Mouse (Mus musculus) hindbrain, embryonic 12.5 days (tissue): ENCODE results near the gene Mtmr14. TPM values are rescaled to one million over a fixed set of nuclear protein-coding genes. Genes with fewer than 3 reads are reported as not detected.

ENCODE experiments used
- ATAC-seq: fragments of 200-750 bp; cut with Nextera tagmentation; 2 replicates; pipeline ENCODE4 v1.8.0; 2017; ENCODE audit warnings: moderate TSS enrichment; ENCODE audit not compliant: low FRiP score
- H3K27ac ChIP-seq: fragments of 300-500 bp; sonication (generic); 2 replicates; pipeline ENCODE4 v1.5.1; 2016; ENCODE audit warnings: mild to moderate bottlenecking
- H3K27me3 ChIP-seq: fragments of 300-500 bp; sonication (generic); 2 replicates; pipeline ENCODE4 v1.6.1; 2016; ENCODE audit warnings: mild to moderate bottlenecking
- H3K36me3 ChIP-seq: fragments of 300-500 bp; sonication (generic); 2 replicates; pipeline ENCODE4 v1.6.1; 2016; ENCODE audit warnings: mild to moderate bottlenecking
- H3K4me1 ChIP-seq: fragments of 300-500 bp; sonication (generic); 2 replicates; pipeline ENCODE4 v1.6.1; 2016
- H3K4me2 ChIP-seq: fragments of 300-500 bp; sonication (generic); replicated peaks from 2 replicates; pipeline ENCODE4 v1.6.1; 2016; ENCODE audit warnings: mild to moderate bottlenecking
- H3K4me3 ChIP-seq: fragments of 300-500 bp; sonication (generic); 2 replicates; pipeline ENCODE4 v1.5.1; 2016; ENCODE audit warnings: mild to moderate bottlenecking
- H3K9ac ChIP-seq: fragments of 300-500 bp; sonication (generic); 2 replicates; pipeline ENCODE4 v1.6.1; 2016; ENCODE audit warnings: mild to moderate bottlenecking, moderate library complexity
- H3K9me3 ChIP-seq: fragments of 300-500 bp; sonication (generic); replicated peaks from 2 replicates; pipeline ENCODE4 v1.6.1; 2016; ENCODE audit warnings: mild to moderate bottlenecking
- WGBS: fragments of 180-500 bp; shearing (Covaris S2); methylation state at CpG from one replicate; pipeline ENCODE4 v1.1.7; 2016; 5-methylcytosine and 5-hydroxymethylcytosine counted together
- polyA plus RNA-seq: library from polyadenylated mRNA; unstranded; fragments of >200 nt; fragmentation: Nextera tagmentation; extraction: Ambion mirVana; gene quantifications from 2 replicates; pipeline ENCODE4 v1.2.1, GENCODE M21; 2016

Mtmr14 gene
- polyA plus RNA-seq, 1 experiment from 2014 or later = 43.8 TPM

- Histone ChIP-seq H3K36me3 (peaks cover 7% of the 10 kb centered on the region; the same call in 1 of the 2 replicates), H3K27ac (no peak overlapping the region), H3K9me3 (no peaks in the 10 kb centered on the region), H3K9ac (no peak overlapping the region), H3K4me3 (peak overlapping the region; percentile 31), H3K4me2 (peak overlapping the region; percentile 61), H3K27me3 (peaks cover 51% of the 10 kb centered on the region), H3K4me1 (peaks cover 16% of the 10 kb centered on the region)
- ATAC-seq = peak; percentile 29; the same call in 1 of the 2 replicates
- 0% methylated on average over 22 of the region's 22 CpGs for WGBS
Observed at GRCm38 (mm10) chr6:113282969-113283368, 45.3 kb downstream of the Mtmr14 start.

- 5% methylated on average over 6 of the region's 6 CpGs for WGBS
- 0 out of 2 replicates have a peak, but pooled peaks cover 5% of the 10 kb centered on the region for H3K36me3 ChIP-seq
- peaks cover 16% of the 10 kb centered on the region for H3K4me1 ChIP-seq
- ATAC-seq = no peak
- H3K9ac ChIP-seq = no peak overlapping the region
- H3K4me3 ChIP-seq = no peak overlapping the region
- H3K9me3 ChIP-seq = no peaks in the 10 kb centered on the region
- peak overlapping the region; percentile 61 for H3K4me2 ChIP-seq
- no peak overlapping the region for H3K27ac ChIP-seq
- peaks cover 51% of the 10 kb centered on the region for H3K27me3 ChIP-seq
Observed at GRCm38 (mm10) chr6:113283500-113283899, 45.9 kb downstream of the Mtmr14 start.

- WGBS = 81% methylated on average over 3 of the region's 3 CpGs
- no peak overlapping the region for H3K4me2 ChIP-seq
- peaks cover 51% of the 10 kb centered on the region for H3K27me3 ChIP-seq
- no peak for ATAC-seq
- H3K36me3 ChIP-seq = 0 out of 2 replicates have a peak, but pooled peaks cover 5% of the 10 kb centered on the region
- H3K4me1 ChIP-seq = peaks cover 16% of the 10 kb centered on the region
- H3K9ac ChIP-seq = no peak overlapping the region
- H3K4me3 ChIP-seq = no peak overlapping the region
- H3K9me3 ChIP-seq = no peaks in the 10 kb centered on the region
- H3K27ac ChIP-seq = no peak overlapping the region
Observed at GRCm38 (mm10) chr6:113284931-113285330, 47.3 kb downstream of the Mtmr14 start.

GRCm38 (mm10) chr6:113286316-113286715 is 48.7 kb downstream of the Mtmr14 start:
- Histone ChIP-seq H3K4me2 (no peak overlapping the region), H3K9me3 (no peaks in the 10 kb centered on the region), H3K27ac (no peak overlapping the region), H3K4me3 (no peak overlapping the region), H3K36me3 (no peaks in the 10 kb centered on the region), H3K4me1 (peaks cover 16% of the 10 kb centered on the region), H3K9ac (no peak overlapping the region), H3K27me3 (peaks cover 42% of the 10 kb centered on the region)
- WGBS = 53% methylated on average over 1 of the region's 1 CpGs
- no peak for ATAC-seq

- Histone ChIP-seq H3K27me3 (peaks cover 34% of the 10 kb centered on the region), H3K4me2 (no peak overlapping the region), H3K9me3 (no peaks in the 10 kb centered on the region), H3K27ac (no peak overlapping the region), H3K36me3 (no peaks in the 10 kb centered on the region), H3K4me3 (no peak overlapping the region), H3K4me1 (peaks cover 10% of the 10 kb centered on the region), H3K9ac (no peak overlapping the region)
- 70% methylated on average over 4 of the region's 4 CpGs for WGBS
- no peak for ATAC-seq
Observed at GRCm38 (mm10) chr6:113287236-113287635, 49.6 kb downstream of the Mtmr14 start.

GRCm38 (mm10) chr6:113289346-113289745 is 51.7 kb downstream of the Mtmr14 start:
- H3K4me1 ChIP-seq = no peaks in the 10 kb centered on the region
- ATAC-seq = no peak
- no peak overlapping the region for H3K27ac ChIP-seq
- H3K9ac ChIP-seq = no peak overlapping the region
- 92% methylated on average over 15 of the region's 15 CpGs for WGBS
- no peak overlapping the region for H3K4me3 ChIP-seq
- no peaks in the 10 kb centered on the region for H3K9me3 ChIP-seq
- H3K27me3 ChIP-seq = peaks cover 13% of the 10 kb centered on the region
- no peak overlapping the region for H3K4me2 ChIP-seq
- H3K36me3 ChIP-seq = no peaks in the 10 kb centered on the region

- H3K4me2 ChIP-seq = no peak overlapping the region
- ATAC-seq = no peak
Observed at GRCm38 (mm10) chr6:113290346-113290745, 52.7 kb downstream of the Mtmr14 start.

GRCm38 (mm10) chr6:113292938-113293337 is 55.3 kb downstream of the Mtmr14 start:
- no peaks in the 10 kb centered on the region for H3K27me3 ChIP-seq
- 75% methylated on average over 5 of the region's 5 CpGs for WGBS
- no peak overlapping the region for H3K4me3 ChIP-seq

More at GRCm38 (mm10) chr6:113290346-113290745, 52.7 kb downstream of the Mtmr14 start:
- peaks cover 3% of the 10 kb centered on the region; the same call in 1 of the 2 replicates for H3K27me3 ChIP-seq
- H3K36me3 ChIP-seq = no peaks in the 10 kb centered on the region
- H3K9me3 ChIP-seq = no peaks in the 10 kb centered on the region
- H3K9ac ChIP-seq = no peak overlapping the region
- WGBS = 62% methylated on average over 6 of the region's 6 CpGs
- H3K4me3 ChIP-seq = no peak overlapping the region
- H3K27ac ChIP-seq = no peak overlapping the region
- H3K4me1 ChIP-seq = no peaks in the 10 kb centered on the region

GRCm38 (mm10) chr6:113296046-113296445 is 58.4 kb downstream of the Mtmr14 start:
- H3K4me2 ChIP-seq = no peak overlapping the region
- ATAC-seq = no peak
- H3K9me3 ChIP-seq = no peaks in the 10 kb centered on the region
- H3K4me1 ChIP-seq = no peaks in the 10 kb centered on the region
- no peak overlapping the region for H3K27ac ChIP-seq
- 66% methylated on average over 2 of the region's 2 CpGs for WGBS
- H3K9ac ChIP-seq = no peak overlapping the region
- no peaks in the 10 kb centered on the region for H3K36me3 ChIP-seq
- H3K4me3 ChIP-seq = no peak overlapping the region
- H3K27me3 ChIP-seq = no peaks in the 10 kb centered on the region

More at GRCm38 (mm10) chr6:113292938-113293337, 55.3 kb downstream of the Mtmr14 start:
- Histone ChIP-seq H3K36me3 (no peaks in the 10 kb centered on the region), H3K9ac (no peak overlapping the region), H3K4me2 (no peak overlapping the region), H3K9me3 (no peaks in the 10 kb centered on the region), H3K4me1 (no peaks in the 10 kb centered on the region), H3K27ac (no peak overlapping the region)
- no peak for ATAC-seq

GRCm38 (mm10) chr6:113296639-113297038 is 59.0 kb downstream of the Mtmr14 start:
- no peak overlapping the region for H3K4me3 ChIP-seq
- ATAC-seq = no peak
- H3K27me3 ChIP-seq = no peaks in the 10 kb centered on the region
- H3K9me3 ChIP-seq = no peaks in the 10 kb centered on the region
- no peaks in the 10 kb centered on the region for H3K4me1 ChIP-seq
- H3K4me2 ChIP-seq = no peak overlapping the region
- H3K36me3 ChIP-seq = no peaks in the 10 kb centered on the region
- no peak overlapping the region for H3K27ac ChIP-seq
- no peak overlapping the region for H3K9ac ChIP-seq
- WGBS = 68% methylated on average over 4 of the region's 4 CpGs

- Histone ChIP-seq H3K9me3 (no peaks in the 10 kb centered on the region), H3K4me2 (no peak overlapping the region), H3K27me3 (no peaks in the 10 kb centered on the region), H3K27ac (no peak overlapping the region), H3K9ac (no peak overlapping the region), H3K4me3 (no peak overlapping the region), H3K4me1 (peaks cover 5% of the 10 kb centered on the region; the same call in 1 of the 2 replicates), H3K36me3 (no peaks in the 10 kb centered on the region)
- ATAC-seq = no peak
- WGBS = 86% methylated on average over 5 of the region's 5 CpGs
Observed at GRCm38 (mm10) chr6:113301350-113301749, 63.7 kb downstream of the Mtmr14 start.

- Histone ChIP-seq H3K27me3 (no peaks in the 10 kb centered on the region), H3K36me3 (no peaks in the 10 kb centered on the region), H3K4me1 (peaks cover 5% of the 10 kb centered on the region; the same call in 1 of the 2 replicates), H3K27ac (no peak overlapping the region), H3K9me3 (no peaks in the 10 kb centered on the region), H3K4me3 (no peak overlapping the region), H3K4me2 (no peak overlapping the region), H3K9ac (no peak overlapping the region)
- WGBS = 29% methylated on average over 3 of the region's 3 CpGs
- no peak for ATAC-seq
Observed at GRCm38 (mm10) chr6:113302258-113302657, 64.6 kb downstream of the Mtmr14 start.

GRCm38 (mm10) chr6:113306322-113306985 is 68.8 kb downstream of the Mtmr14 start:
- Histone ChIP-seq H3K4me1 (peaks cover 21% of the 10 kb centered on the region), H3K36me3 (peaks cover 15% of the 10 kb centered on the region), H3K9me3 (no peaks in the 10 kb centered on the region), H3K4me2 (peak overlapping the region; percentile 100), H3K27ac (peak overlapping the region; percentile 98), H3K4me3 (peak overlapping the region; percentile 84), H3K27me3 (no peaks in the 10 kb centered on the region), H3K9ac (peak overlapping the region; percentile 96)
- peak; percentile 99 for ATAC-seq
- WGBS = under 1% methylated on average over 49 of the region's 50 CpGs
